Mouse (Mus musculus) spleen, postnatal 36 days (tissue): ENCODE measurements around the gene Ms4a12.
"Not testable (repeated sequence)": the region's sequence is repeated elsewhere in the genome, so short reads cannot be mapped to it uniquely, and the experiment has no call there.

ENCODE experiments used
- DNase-seq, 2 experiments: peaks; one replicate each; pipeline ENCODE4 v3.0.0; 2022; ENCODE audit warnings: low spot score in 2 of 2, mixed read lengths in 1 of 2

Ms4a12 gene

GRCm38 (mm10) chr19:11232348-11232747 lies at the start of gene Ms4a12:
TSS of gene Ms4a12 (minus strand) at chr19:11232448.
- no peak for DNase-seq

GRCm38 (mm10) chr19:11280223-11280622 lies 48.0 kb upstream of the Ms4a12 start:
- no peak for DNase-seq

GRCm38 (mm10) chr19:11276431-11276830 lies 44.2 kb upstream of the Ms4a12 start:
- DNase-seq, result no peak

DNA sequence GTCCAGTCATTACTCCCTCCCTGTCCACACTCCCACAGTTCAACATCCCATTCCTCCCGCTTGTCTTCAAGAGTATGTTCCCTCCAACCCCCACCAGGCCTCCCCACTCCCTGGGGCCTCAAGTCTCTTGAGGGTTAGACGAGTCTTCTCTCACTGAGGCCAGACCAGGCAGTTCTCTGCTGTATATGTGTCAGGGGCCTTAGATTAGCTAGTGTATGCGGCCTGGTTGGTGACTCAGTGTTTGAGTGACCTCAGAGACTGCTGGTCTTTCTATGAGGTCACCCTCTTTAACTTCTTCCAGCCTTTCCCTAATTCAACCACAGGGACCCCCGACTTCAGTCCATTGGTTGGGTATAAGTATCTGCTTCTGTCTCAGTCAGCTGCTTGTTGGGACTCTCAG lies 34.7 kb upstream of the Ms4a12 start:
- DNase-seq, result peak; percentile 34 to 44

- peak; percentile 88 to 92 for DNase-seq
Measured at GRCm38 (mm10) chr19:11266052-11266845, 34.0 kb upstream of the Ms4a12 start, which contains the start of gene Ms4a1. TSS of gene Ms4a1 (minus strand) at chr19:11266241.

DNA sequence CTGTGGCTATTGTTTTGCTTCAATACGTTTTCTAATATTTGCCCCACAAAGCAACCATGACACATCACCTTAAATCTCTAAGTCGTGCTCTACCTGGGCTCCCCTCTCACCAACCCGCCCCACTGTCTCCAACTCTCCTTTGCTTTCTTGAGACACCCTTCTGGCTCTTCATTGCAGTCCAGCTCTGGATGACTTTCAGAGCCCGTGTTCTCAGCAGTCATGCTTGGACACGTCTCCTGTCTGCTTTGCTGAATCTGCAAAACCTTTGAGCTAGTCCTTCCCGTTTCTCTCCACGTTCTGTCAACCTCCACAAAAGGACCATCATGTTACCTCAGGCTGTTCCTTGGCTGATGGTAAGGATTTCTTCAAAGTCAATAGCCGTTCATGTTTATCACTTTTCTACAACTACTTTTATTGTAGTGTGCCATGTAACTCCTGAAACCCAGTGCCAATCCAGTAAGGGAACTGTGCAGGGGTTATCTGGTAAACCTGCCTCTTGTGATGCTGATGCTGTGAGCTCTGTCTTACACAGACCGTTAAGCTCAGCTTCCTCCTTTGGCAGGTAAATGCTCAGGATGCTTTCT lies 32.4 kb upstream of the Ms4a12 start:
- DNase-seq, result peak; percentile 28 to 34

GRCm38 (mm10) chr19:11263549-11263948 lies 31.3 kb upstream of the Ms4a12 start:
- DNase-seq, result peak; percentile 37 to 56

DNA sequence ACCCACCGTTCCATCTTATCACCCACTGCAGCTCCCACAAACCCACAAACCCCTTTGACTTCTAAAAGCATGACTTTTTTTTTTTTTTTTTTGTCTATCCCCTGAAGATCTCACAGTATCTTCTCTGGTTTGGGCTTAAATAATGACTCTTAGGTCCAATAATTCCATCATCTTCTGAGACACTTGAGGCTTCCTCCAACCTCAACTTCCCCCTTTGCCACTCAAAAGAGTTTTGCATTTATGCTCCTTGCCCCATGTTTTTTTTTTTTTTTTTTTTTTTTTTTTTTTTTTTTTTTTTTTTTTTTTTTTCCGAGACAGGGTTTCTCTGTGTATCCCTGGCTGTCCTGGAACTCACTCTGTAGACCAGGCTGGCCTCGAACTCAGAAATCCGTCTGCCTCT lies 30.7 kb upstream of the Ms4a12 start:
- DNase-seq, result not testable (repeated sequence)

DNA sequence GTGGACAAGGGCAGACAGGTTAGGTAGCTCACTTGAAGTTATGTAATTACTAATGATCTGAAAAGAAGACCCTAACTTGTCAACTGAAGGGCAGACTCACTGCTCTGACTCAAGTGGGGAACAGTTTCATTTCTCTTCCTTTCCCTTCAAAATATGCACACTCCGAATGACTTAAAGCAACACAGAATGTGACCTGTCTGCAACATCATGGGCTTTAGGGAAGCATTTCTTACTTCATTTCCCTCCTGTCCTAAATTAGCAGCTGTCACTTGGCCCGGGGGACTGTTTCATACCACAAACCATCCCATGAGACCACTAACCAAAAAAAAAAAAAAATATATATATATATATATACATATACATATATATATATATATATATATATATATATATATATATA lies 29.3 kb upstream of the Ms4a12 start:
- no peak for DNase-seq

DNA sequence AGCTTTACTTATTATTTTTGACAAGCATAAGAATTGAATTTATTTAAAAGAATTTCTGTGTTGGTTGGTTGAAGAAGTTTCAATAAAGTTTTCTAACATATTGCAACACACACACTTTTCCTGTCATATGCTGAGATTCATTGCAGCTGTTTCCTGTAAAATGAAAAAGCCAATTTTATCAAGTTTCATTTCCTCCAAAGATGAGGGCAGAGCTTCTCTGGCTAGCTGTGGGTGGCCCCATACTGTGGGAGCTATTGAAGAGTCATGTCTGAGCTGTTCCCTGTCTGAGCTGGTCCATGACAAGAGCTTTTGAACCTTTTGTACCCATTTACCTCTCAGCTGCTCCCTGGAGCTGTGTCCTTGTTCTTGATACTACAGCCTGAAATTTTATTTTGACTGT lies 12.0 kb upstream of the Ms4a12 start:
- peak; percentile 70 to 77 for DNase-seq

DNA sequence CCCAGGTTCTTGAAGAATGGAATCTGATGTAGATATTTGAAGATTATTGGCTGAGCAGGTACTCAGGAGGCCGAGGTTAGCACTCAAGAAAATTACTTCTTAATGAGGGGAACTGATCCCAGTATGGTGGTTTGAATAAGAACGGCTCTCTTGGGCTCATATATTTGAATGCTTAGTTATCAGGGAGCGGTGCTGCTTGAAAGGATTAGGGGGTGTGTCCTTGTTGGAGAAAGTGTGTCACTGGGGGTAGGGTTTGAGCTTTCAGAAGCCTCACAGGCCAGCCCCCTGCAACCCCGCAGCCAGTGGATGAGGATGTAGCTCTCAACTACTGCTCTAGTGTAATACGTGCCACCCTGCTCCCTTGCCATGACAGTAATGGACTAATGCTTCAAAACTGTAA lies 10.3 kb upstream of the Ms4a12 start:
- DNase-seq, result no peak

- DNase-seq, result no peak
Measured at GRCm38 (mm10) chr19:11235820-11236219, 3.6 kb upstream of the Ms4a12 start.

DNA sequence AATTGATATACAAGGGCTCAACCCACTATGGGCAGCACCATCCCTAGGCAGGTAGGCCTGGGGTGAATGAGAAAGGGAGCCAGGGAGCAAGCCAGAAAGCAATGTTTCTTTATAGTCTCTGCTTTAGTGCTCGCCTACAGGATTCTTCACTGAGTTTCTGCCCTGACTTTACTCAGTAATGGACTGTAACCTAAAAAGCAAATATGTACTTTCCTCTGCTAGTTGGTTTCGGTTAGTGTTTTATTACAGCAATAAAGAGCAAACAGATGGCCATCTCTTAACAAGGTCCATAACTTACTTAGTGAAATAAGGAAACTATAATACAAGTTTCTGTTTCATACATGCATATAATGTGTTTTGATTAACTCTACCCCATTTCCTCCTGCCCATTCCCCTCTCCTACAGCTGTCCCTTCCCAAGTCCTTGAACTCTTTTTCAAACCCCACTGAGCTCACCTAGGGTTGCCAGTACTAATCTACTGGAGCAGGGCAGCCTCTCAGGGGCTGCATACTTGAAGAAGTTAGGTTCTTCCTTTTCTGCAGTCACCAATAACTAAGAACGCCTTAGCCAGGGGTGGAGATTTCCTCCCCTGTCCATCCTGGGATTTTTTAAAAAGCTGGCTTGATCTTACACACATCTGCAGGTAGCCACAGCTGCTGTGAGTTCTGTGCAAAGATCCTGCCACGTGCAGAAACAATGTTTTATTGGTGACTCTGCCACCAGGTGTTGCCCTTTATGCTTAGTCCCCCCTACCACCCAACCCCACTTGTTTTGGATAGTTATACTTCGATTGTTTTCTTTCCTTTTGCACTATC lies 2.9 kb upstream of the Ms4a12 start:
- DNase-seq, result no peak

DNA sequence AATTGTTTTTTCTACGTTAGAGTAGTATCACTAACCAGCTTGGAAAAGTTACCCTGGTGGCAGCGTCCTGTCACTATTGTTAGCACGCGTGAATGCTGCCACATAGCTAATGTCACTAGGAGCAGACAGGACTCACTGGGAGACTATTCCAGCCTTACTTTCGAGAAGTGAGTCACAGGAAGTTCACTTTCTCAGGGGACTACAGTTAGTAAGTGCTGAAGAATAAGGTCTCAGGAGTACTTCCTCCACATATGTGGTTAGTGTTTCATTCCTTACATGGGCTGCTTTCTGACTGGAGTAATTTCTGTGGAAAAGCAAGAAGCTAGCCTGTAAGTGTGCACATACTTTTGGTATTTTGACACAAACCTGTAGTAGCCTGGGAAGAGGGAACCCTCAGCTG lies 2.0 kb upstream of the Ms4a12 start:
- DNase-seq, result no peak

DNA sequence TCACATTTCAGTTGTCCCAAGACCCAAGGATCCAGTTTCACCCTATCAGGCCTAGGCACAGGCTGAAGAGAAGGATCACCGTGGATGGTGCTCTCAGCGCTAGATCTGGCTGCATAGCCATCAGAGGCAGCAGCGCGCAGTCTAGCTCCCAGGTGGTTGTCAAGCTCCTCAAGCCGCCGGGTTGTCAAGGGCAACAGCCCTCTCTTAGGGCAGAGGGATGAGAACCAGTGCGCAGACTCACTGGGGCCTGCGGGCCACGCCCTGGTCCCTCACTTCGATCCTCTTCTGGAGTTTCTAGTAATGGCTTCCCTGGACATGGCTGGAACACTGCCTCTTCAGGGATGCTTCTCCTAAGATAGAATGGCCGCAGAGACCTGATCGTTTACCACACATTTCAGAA lies 35.7 kb downstream of the Ms4a12 start, which contains the start of gene Ms4a13:
Ms4a13 (minus strand) TSS at position 192 of the 400 bp plus-strand sequence.
- DNase-seq, result no peak

- DNase-seq, result no peak
Measured at GRCm38 (mm10) chr19:11192552-11192951, 39.7 kb downstream of the Ms4a12 start.

GRCm38 (mm10) chr19:11184121-11184520 lies 48.1 kb downstream of the Ms4a12 start:
- DNase-seq, result peak; percentile 48 to 70

- no peak for DNase-seq
Measured at GRCm38 (mm10) chr19:11177464-11177863, 54.8 kb downstream of the Ms4a12 start.

- DNase-seq, result peak; percentile 45 to 47
Measured at GRCm38 (mm10) chr19:11165172-11165571, 67.1 kb downstream of the Ms4a12 start, which contains the start of gene 1700025F22Rik. TSS of gene 1700025F22Rik (minus strand) at chr19:11165320.
